Mouse (Mus musculus): ENCODE results near the gene Mctp2.

- TF ChIP-seq CTCF (IDR thresholded peaks at IDR 0.05; ENCODE audit: extremely low read depth, insufficient read depth, low read length) (no peak), POLR2A (IDR thresholded peaks at IDR 0.05; ENCODE audit: extremely low read depth, insufficient read depth, low read length) (no peak)
These were observed at the start of gene Mctp2 for GRCm38 (mm10) chr7:72306382-72306841.
